Mouse (Mus musculus) heart, embryonic 14.5 days (tissue): ENCODE measurements around the gene Plscr2. TPM values are rescaled to one million over a fixed set of nuclear protein-coding genes. Genes with fewer than 3 reads are reported as not detected.

Experiments used
- ATAC-seq: fragments of 200-750 bp; cut with Nextera tagmentation; 2 replicates; pipeline ENCODE4 v1.8.0; 2017; ENCODE audit warnings: low read depth, moderate TSS enrichment; ENCODE audit not compliant: insufficient number of reproducible peaks, insufficient read depth, low FRiP score
- H3K27ac ChIP-seq, 2 experiments: fragments of 200-500 bp in 1 of 2; fragments of 300-500 bp in 1 of 2; sonication (generic) in 1 of 2; replicated peaks in 1 of 2; 2 replicates each; pipeline ENCODE4 v1.5.1; 2012 to 2014; ENCODE audit warnings: low read depth in 2 of 2, low read length in 2 of 2, control low read depth in 1 of 2, mild to moderate bottlenecking in 1 of 2, mixed read lengths in 1 of 2; ENCODE audit not compliant: control insufficient read depth in 1 of 2, insufficient read depth in 1 of 2
- H3K27me3 ChIP-seq: fragments of 300-500 bp; sonication (generic); 2 replicates; pipeline ENCODE4 v1.6.1; 2014; ENCODE audit warnings: mild to moderate bottlenecking, low read length, control low read depth; ENCODE audit not compliant: control insufficient read depth, insufficient read depth
- H3K36me3 ChIP-seq: fragments of 300-500 bp; sonication (generic); 2 replicates; pipeline ENCODE4 v1.6.1; 2014; ENCODE audit warnings: mild to moderate bottlenecking, control low read depth, low read length, mixed read lengths; ENCODE audit not compliant: control insufficient read depth, insufficient read depth
- H3K4me1 ChIP-seq, 2 experiments: fragments of 200-500 bp in 1 of 2; fragments of 300-500 bp in 1 of 2; sonication (generic) in 1 of 2; 2 replicates each; pipeline ENCODE4 v1.6.1; 2012 to 2014; ENCODE audit warnings: low read length in 2 of 2, control low read depth in 1 of 2, mixed read lengths in 1 of 2; ENCODE audit not compliant: control insufficient read depth in 2 of 2, insufficient read depth in 2 of 2
- H3K4me2 ChIP-seq: fragments of 300-500 bp; sonication (generic); 2 replicates; pipeline ENCODE4 v1.6.1; 2014; ENCODE audit warnings: mild to moderate bottlenecking, low read length
- H3K4me3 ChIP-seq, 2 experiments: fragments of 200-500 bp in 1 of 2; fragments of 300-500 bp in 1 of 2; sonication (generic) in 1 of 2; 2 replicates each; pipeline ENCODE4 v1.5.1; 2012 to 2014; ENCODE audit warnings: low read length in 2 of 2, mild to moderate bottlenecking in 2 of 2, control low read depth in 1 of 2, low read depth in 1 of 2, moderate library complexity in 1 of 2; ENCODE audit not compliant: control insufficient read depth in 1 of 2, insufficient read depth in 1 of 2
- H3K9ac ChIP-seq: fragments of 300-500 bp; sonication (generic); 2 replicates; pipeline ENCODE4 v1.6.1; 2014; ENCODE audit warnings: mild to moderate bottlenecking, low read length
- H3K9me3 ChIP-seq: fragments of 300-500 bp; sonication (generic); 2 replicates; pipeline ENCODE4 v1.6.1; 2016; ENCODE audit warnings: low read length, control low read depth; ENCODE audit not compliant: control insufficient read depth
- WGBS: fragments of 180-500 bp; shearing (Covaris S2); extraction: QIAGEN DNeasy Blood & Tissue Kit; methylation state at CpG from one replicate; pipeline ENCODE4 v1.1.7; 2014; 5-methylcytosine and 5-hydroxymethylcytosine counted together
- polyA plus RNA-seq: library from polyadenylated mRNA; unstranded; fragments of >200 nt; fragmentation: Nextera tagmentation; extraction: Ambion mirVana; gene quantifications from 2 replicates; pipeline ENCODE4 v1.2.1, GENCODE M21; 2014

Plscr2 gene
- polyA plus RNA-seq: 9.1 and 10.4 TPM in 2 replicates

- H3K9ac ChIP-seq: peak within 1 kb of the TSS; percentile 56
- H3K27ac ChIP-seq: peak within 1 kb of the TSS; percentile 91 to 92
- 0 out of 2 replicates have a peak, but pooled peaks have one; percentile 62 for ATAC-seq
- H3K4me3 ChIP-seq: peak within 1 kb of the TSS; percentile 34 to 44
- H3K27me3 ChIP-seq: no peaks in the 10 kb centered on the region
- 34% methylated on average over 9 of the region's 9 CpGs for WGBS
- peak within 1 kb of the TSS; percentile 58 for H3K4me2 ChIP-seq
- 0 out of 2 replicates have a peak, but pooled peaks cover 5% of the 10 kb centered on the region for H3K36me3 ChIP-seq
- H3K9me3 ChIP-seq: no peaks in the 10 kb centered on the region
- peaks cover 12 to 32% of the 10 kb centered on the region in 2 experiments for H3K4me1 ChIP-seq
Measured at GRCm38 (mm10) chr9:92275486-92276207, at the start of gene Plscr2. Gene Plscr2, plus strand, starts transcription at chr9:92275602.

GRCm38 (mm10) chr9:92226127-92226655, 49.2 kb upstream of the Plscr2 start:
- Histone ChIP-seq H3K4me2 (no peak overlapping the region), H3K36me3 (no peaks in the 10 kb centered on the region), H3K9me3 (no peaks in the 10 kb centered on the region), H3K9ac (no peak overlapping the region), H3K4me3 (no peak overlapping the region), H3K27me3 (no peaks in the 10 kb centered on the region), H3K27ac (no peak overlapping the region), H3K4me1 (peaks cover 0 to 2% of the 10 kb centered on the region in 2 experiments; a peak in 1 of 4 replicates)
- WGBS: 84% methylated on average over 3 of the region's 3 CpGs
- ATAC-seq: no peak

GRCm38 (mm10) chr9:92226795-92227194, 48.6 kb upstream of the Plscr2 start:
- Histone ChIP-seq H3K9me3 (no peaks in the 10 kb centered on the region), H3K4me3 (no peak overlapping the region), H3K36me3 (no peaks in the 10 kb centered on the region), H3K4me2 (no peak overlapping the region), H3K27me3 (no peaks in the 10 kb centered on the region), H3K27ac (no peak overlapping the region), H3K9ac (no peak overlapping the region), H3K4me1 (peaks cover 0 to 2% of the 10 kb centered on the region in 2 experiments; a peak in 1 of 4 replicates)
- WGBS: 82% methylated on average over 3 of the region's 3 CpGs
- no peak for ATAC-seq

- H3K9me3 ChIP-seq: no peaks in the 10 kb centered on the region
- H3K36me3 ChIP-seq: no peaks in the 10 kb centered on the region
- ATAC-seq: no peak
- no peak overlapping the region for H3K27ac ChIP-seq
- no peak overlapping the region for H3K4me3 ChIP-seq
- 81% methylated on average over 16 of the region's 16 CpGs for WGBS
- H3K4me1 ChIP-seq: peaks cover 0 to 2% of the 10 kb centered on the region in 2 experiments; a peak in 1 of 4 replicates
- H3K27me3 ChIP-seq: no peaks in the 10 kb centered on the region
- H3K4me2 ChIP-seq: no peak overlapping the region
- H3K9ac ChIP-seq: no peak overlapping the region
Measured at GRCm38 (mm10) chr9:92228867-92229832, 46.3 kb upstream of the Plscr2 start.

- Histone ChIP-seq H3K36me3 (no peaks in the 10 kb centered on the region), H3K4me2 (no peak overlapping the region), H3K4me3 (no peak overlapping the region), H3K4me1 (peaks cover 0 to 2% of the 10 kb centered on the region in 2 experiments; a peak in 1 of 4 replicates), H3K9me3 (no peaks in the 10 kb centered on the region), H3K9ac (no peak overlapping the region), H3K27me3 (no peaks in the 10 kb centered on the region), H3K27ac (no peak overlapping the region)
- ATAC-seq: no peak
- 31% methylated on average over 2 of the region's 2 CpGs for WGBS
Measured at GRCm38 (mm10) chr9:92229833-92230205, 45.6 kb upstream of the Plscr2 start.

- 85% methylated on average over 11 of the region's 11 CpGs for WGBS
Measured at GRCm38 (mm10) chr9:92234901-92235458, 40.4 kb upstream of the Plscr2 start.

GRCm38 (mm10) chr9:92248773-92249446, 26.5 kb upstream of the Plscr2 start:
- H3K9ac ChIP-seq: no peak overlapping the region
- no peaks in the 10 kb centered on the region for H3K27me3 ChIP-seq
- peaks cover 2 to 9% of the 10 kb centered on the region in 2 experiments for H3K4me1 ChIP-seq
- H3K27ac ChIP-seq: no peak overlapping the region
- no peaks in the 10 kb centered on the region for H3K36me3 ChIP-seq
- H3K4me3 ChIP-seq: no peak overlapping the region
- no peaks in the 10 kb centered on the region for H3K9me3 ChIP-seq
- no peak for ATAC-seq
- H3K4me2 ChIP-seq: no peak overlapping the region
- WGBS: 78% methylated on average over 7 of the region's 7 CpGs

More at GRCm38 (mm10) chr9:92234901-92235458, 40.4 kb upstream of the Plscr2 start:
- no peaks in the 10 kb centered on the region for H3K27me3 ChIP-seq
- no peak for ATAC-seq
- H3K9me3 ChIP-seq: no peaks in the 10 kb centered on the region
- no peaks in the 10 kb centered on the region for H3K36me3 ChIP-seq
- H3K4me3 ChIP-seq: no peak overlapping the region
- H3K4me2 ChIP-seq: no peak overlapping the region
- H3K4me1 ChIP-seq: no peaks in the 10 kb centered on the region
- H3K9ac ChIP-seq: no peak overlapping the region
- H3K27ac ChIP-seq: no peak overlapping the region
